Mouse (Mus musculus) spleen, adult 2 months (tissue): ENCODE measurements at regions not wholly inside any gene's neighbourhood (a gene's known extent, or its start where the extent isn't known, plus 50 kb on each side); places are given as distances from the start of the nearest gene placed in this dataset.

Experiments
- DNase-seq, 2 experiments: peaks; one replicate each; pipeline versions ENCODE4 v3.0.0 to v3.0.0-alpha.2; 2012 to 2021; ENCODE audit warnings: low spot score in 2 of 2, low read depth in 1 of 2
- H3K27ac ChIP-seq: fragments of 200-500 bp; 2 replicates; pipeline ENCODE4 v1.5.1; 2012; ENCODE audit warnings: low read length, inconsistent platforms; ENCODE audit not compliant: insufficient read depth
- H3K27me3 ChIP-seq: fragments of 200-500 bp; 2 replicates; pipeline ENCODE4 v1.6.1; 2012; ENCODE audit warnings: mild to moderate bottlenecking, moderate library complexity, low read length, inconsistent platforms; ENCODE audit not compliant: control insufficient read depth, insufficient read depth
- H3K36me3 ChIP-seq: fragments of 200-500 bp; 2 replicates; pipeline ENCODE4 v1.6.1; 2012; ENCODE audit warnings: mild to moderate bottlenecking, low read length, inconsistent platforms; ENCODE audit not compliant: control insufficient read depth, insufficient read depth
- H3K4me1 ChIP-seq: fragments of 200-500 bp; 2 replicates; pipeline ENCODE4 v1.6.1; 2011; ENCODE audit warnings: inconsistent platforms; ENCODE audit not compliant: control insufficient read depth, insufficient read depth, insufficient read length
- H3K4me3 ChIP-seq: fragments of 200-500 bp; 2 replicates; pipeline ENCODE4 v1.5.1; 2011; ENCODE audit warnings: mild to moderate bottlenecking, inconsistent platforms; ENCODE audit not compliant: insufficient read depth, insufficient read length; ENCODE audit errors: extremely low read depth
- CTCF ChIP-seq: fragments of 200-500 bp; IDR thresholded peaks from 2 replicates; pipeline ENCODE4 v1.5.1; 2011; ENCODE audit warnings: mild to moderate bottlenecking, inconsistent platforms; ENCODE audit not compliant: insufficient read depth, insufficient read length, insufficient replicate concordance; ENCODE audit errors: extremely low read depth
- POLR2A ChIP-seq: fragments of 200-500 bp; IDR thresholded peaks from 2 replicates; pipeline ENCODE4 v1.6.1; 2011; ENCODE audit warnings: low read depth, low read length, inconsistent platforms
- WGBS: fragments of 180-500 bp; shearing (Covaris S2); methylation state at CpG from one replicate; pipeline ENCODE4 v1.1.7; 2018; 5-methylcytosine and 5-hydroxymethylcytosine counted together

DNA sequence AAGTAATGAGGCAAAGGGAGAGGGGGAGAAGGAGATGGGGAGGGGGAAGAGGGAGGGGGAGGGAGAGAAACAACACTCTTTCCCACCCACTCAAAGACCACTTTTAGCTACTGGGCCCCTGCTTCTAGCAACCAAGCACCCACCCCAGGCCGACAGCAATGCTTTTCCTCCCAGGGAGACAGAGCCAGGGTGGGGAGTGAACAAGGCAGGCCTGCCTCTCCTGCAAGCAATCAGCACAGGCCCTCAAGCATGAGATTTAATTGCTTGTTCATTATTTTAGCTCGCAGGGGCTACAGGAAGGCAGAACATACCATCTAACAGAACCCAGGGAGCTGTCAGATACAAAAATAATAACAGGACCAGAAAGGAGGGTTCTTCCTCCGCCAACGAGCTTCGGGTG, 521.7 kb upstream of the Arid1b start:
- no peaks in the 10 kb centered on the region for H3K27me3 ChIP-seq
- no peak for DNase-seq
- peaks cover 4% of the 10 kb centered on the region; the same call in 1 of the 2 replicates for H3K4me1 ChIP-seq
- H3K4me3 ChIP-seq = no peak overlapping the region
- H3K36me3 ChIP-seq = no peaks in the 10 kb centered on the region
- no peak for TF ChIP-seq CTCF
- no peak for TF ChIP-seq POLR2A
- 84% methylated on average over 5 of the region's 5 CpGs for WGBS
- no peak overlapping the region for H3K27ac ChIP-seq

DNA sequence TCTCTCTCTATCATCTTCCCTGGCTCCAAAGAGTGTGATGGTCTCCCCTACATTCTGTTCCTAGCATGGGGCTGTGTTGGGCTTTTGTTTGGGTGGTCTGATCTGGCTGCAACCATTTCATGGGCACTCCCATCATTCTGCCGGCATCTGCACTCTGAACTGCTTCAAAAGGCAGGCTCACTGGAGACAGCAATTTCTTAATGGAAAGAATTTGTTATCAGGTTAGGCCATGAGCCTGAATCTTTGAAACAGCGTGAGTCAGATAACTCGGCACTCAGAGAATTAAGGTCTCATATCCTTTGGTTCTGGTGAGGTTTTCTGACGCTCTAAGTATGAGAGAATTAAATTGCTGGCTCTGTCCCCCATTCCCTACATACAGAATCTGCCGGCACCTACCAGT, 519.8 kb upstream of the Arid1b start:
- no peaks in the 10 kb centered on the region for H3K36me3 ChIP-seq
- 84% methylated on average over 5 of the region's 5 CpGs for WGBS
- TF ChIP-seq POLR2A (no peak), CTCF (no peak)
- H3K27ac ChIP-seq = no peak overlapping the region
- peaks cover 4% of the 10 kb centered on the region; the same call in 1 of the 2 replicates for H3K4me1 ChIP-seq
- no peaks in the 10 kb centered on the region for H3K27me3 ChIP-seq
- no peak overlapping the region for H3K4me3 ChIP-seq
- no peak for DNase-seq

- no peak for DNase-seq
- Histone ChIP-seq H3K27me3 (no peaks in the 10 kb centered on the region), H3K36me3 (no peaks in the 10 kb centered on the region), H3K4me1 (peaks cover 4% of the 10 kb centered on the region; the same call in 1 of the 2 replicates), H3K27ac (no peak overlapping the region), H3K4me3 (no peak overlapping the region)
- WGBS = 61% methylated on average over 3 of the region's 3 CpGs
- TF ChIP-seq POLR2A = no peak
- no peak for TF ChIP-seq CTCF
Observed at GRCm38 (mm10) chr17:4475665-4476064, 518.5 kb upstream of the Arid1b start.

- no peak overlapping the region for H3K4me3 ChIP-seq
- no peak overlapping the region for H3K27ac ChIP-seq
- H3K36me3 ChIP-seq = no peaks in the 10 kb centered on the region
- no peaks in the 10 kb centered on the region for H3K27me3 ChIP-seq
- no peak for TF ChIP-seq POLR2A
- no peak for TF ChIP-seq CTCF
- 30% methylated on average over 2 of the region's 2 CpGs for WGBS
- peaks cover 9% of the 10 kb centered on the region; the same call in 1 of the 2 replicates for H3K4me1 ChIP-seq
- no peak for DNase-seq
Observed at GRCm38 (mm10) chr17:4494392-4494791, 499.7 kb upstream of the Arid1b start.

- no peak for TF ChIP-seq POLR2A
- TF ChIP-seq CTCF = no peak
- no peak for DNase-seq
- H3K27ac ChIP-seq = no peak overlapping the region
- no peaks in the 10 kb centered on the region for H3K36me3 ChIP-seq
- 90% methylated on average over 5 of the region's 5 CpGs for WGBS
- H3K4me1 ChIP-seq = peaks cover 7% of the 10 kb centered on the region; the same call in 1 of the 2 replicates
- H3K27me3 ChIP-seq = no peaks in the 10 kb centered on the region
- H3K4me3 ChIP-seq = no peak overlapping the region
Observed at GRCm38 (mm10) chr17:4500504-4500903, 493.6 kb upstream of the Arid1b start.

- Histone ChIP-seq H3K36me3 (no peaks in the 10 kb centered on the region), H3K4me3 (no peak overlapping the region), H3K4me1 (peaks cover 7% of the 10 kb centered on the region; the same call in 1 of the 2 replicates), H3K27ac (no peak overlapping the region), H3K27me3 (no peaks in the 10 kb centered on the region)
- TF ChIP-seq POLR2A = no peak
- TF ChIP-seq CTCF = no peak
- DNase-seq = no peak
- WGBS = 66% methylated on average over 1 of the region's 1 CpGs
Observed at GRCm38 (mm10) chr17:4501029-4501428, 493.1 kb upstream of the Arid1b start.

GRCm38 (mm10) chr17:4504951-4505350, 489.2 kb upstream of the Arid1b start:
- TF ChIP-seq CTCF (no peak), POLR2A (no peak)
- Histone ChIP-seq H3K36me3 (no peaks in the 10 kb centered on the region), H3K4me1 (no peaks in the 10 kb centered on the region), H3K27me3 (no peaks in the 10 kb centered on the region), H3K27ac (no peak overlapping the region), H3K4me3 (no peak overlapping the region)
- no peak for DNase-seq
- WGBS = 86% methylated on average over 6 of the region's 6 CpGs
